Mouse (Mus musculus): ENCODE results near the gene Yme1l1. TPM values are rescaled to one million over a fixed set of nuclear protein-coding genes. Genes with fewer than 3 reads are reported as not detected.
A peak's percentile ranks its signal among the peaks of the same experiment; 100 is the strongest.

The Yme1l1 gene
- polyA plus RNA-seq, 1 experiment from 2014 or later = 40.1 TPM

GRCm38 (mm10) chr2:23234065-23234773, 78.0 kb downstream of the Yme1l1 start:
- peak overlapping the region; percentile 74 for H3K4me2 ChIP-seq (replicated peaks; ENCODE audit: low read depth)
- no peaks in the 10 kb centered on the region for H3K9me3 ChIP-seq (ENCODE audit: control insufficient read depth)
- peak overlapping the region; percentile 39 for H3K4me3 ChIP-seq (ENCODE audit: low read depth, low read length)
- H3K36me3 ChIP-seq (ENCODE audit: control insufficient read depth, insufficient read depth) = no peaks in the 10 kb centered on the region
- 1% methylated on average over 37 of the region's 50 CpGs for WGBS
- no peak for ATAC-seq
- H3K27ac ChIP-seq (ENCODE audit: low read depth, low read length) = no peak overlapping the region
- TF ChIP-seq CTCF (IDR thresholded peaks at IDR 0.05; ENCODE audit: low read depth) = no peak
- no peaks in the 10 kb centered on the region for H3K4me1 ChIP-seq (replicated peaks; ENCODE audit: control insufficient read depth, insufficient read depth, low read length)
- H3K27me3 ChIP-seq (replicated peaks; ENCODE audit: control insufficient read depth, insufficient read depth, low read length) = no peaks in the 10 kb centered on the region
- H3K9ac ChIP-seq (ENCODE audit: low read depth, low read length) = no peak overlapping the region

Other genes with a start within 250 kb of the Yme1l1 start
- 37.4 and 38.1 TPM in 2 replicates for gene Abi1, start 116.1 kb upstream of the Yme1l1 start, polyA plus RNA-seq (2015; fragmentation: Nextera tagmentation; extraction: Ambion mirVana)
- 24.7 and 25.1 TPM in 2 replicates for gene Acbd5, start 88.2 kb upstream of the Yme1l1 start, polyA plus RNA-seq (2015; fragmentation: Nextera tagmentation; extraction: Ambion mirVana)
- 2.1 and 2.7 TPM in 2 replicates for gene Mastl, start 345 bp upstream of the Yme1l1 start, polyA plus RNA-seq (2015; fragmentation: Nextera tagmentation; extraction: Ambion mirVana)
- gene 4931423N10Rik, start 51.1 kb downstream of the Yme1l1 start, polyA plus RNA-seq (2015; fragmentation: Nextera tagmentation; extraction: Ambion mirVana) = not detected in 2 replicates
- 0.47 and 0.52 TPM in 2 replicates for gene Nxph2, start 164.9 kb downstream of the Yme1l1 start, polyA plus RNA-seq (2015; fragmentation: Nextera tagmentation; extraction: Ambion mirVana)

Data from intestine, postnatal 0 days (tissue).